Comparison of ENCODE assay signal across 15 mouse cellular contexts in genomic region chr17:15069124-15069523, GRCm38 (mm10). TPM values are rescaled to one million over a fixed set of nuclear protein-coding genes. Genes with fewer than 3 reads are reported as not detected.
A peak's percentile ranks its signal among the peaks of the same experiment; 100 is the strongest.
DNase-seq lines count a peak whose midpoint lies in the region; ATAC-seq and TF ChIP-seq lines count a peak whose summit lies in the region.
"Had no signal": no experiment of that assay in that cellular context is flagged by ENCODE, and none has a peak within 500 bp of the region (broad histone marks: within the 10 kb centered on the region; RNA-seq: fewer than 3 reads in every experiment).

No protein-coding gene starts in this region.

- H3K27me3 ChIP-seq in kidney, embryonic 14.5 days (ENCODE audit: control insufficient read depth, insufficient read depth, low read length), result no peaks in the 10 kb centered on the region
- H3K27me3 ChIP-seq in lung, postnatal 0 days (replicated peaks; ENCODE audit: insufficient read depth, low read length), result no peaks in the 10 kb centered on the region
- H3K27me3 ChIP-seq: limb, embryonic 12.5 days had no signal

- peak; percentile 18 for DNase-seq in adrenal gland, postnatal 10 days
- no peak for DNase-seq in adrenal gland, adult 8-10 months
- DNase-seq in kidney, adult 11 months, result peak; percentile 36
- DNase-seq in lung, postnatal 0 days (ENCODE audit: low spot score), result peak; percentile 40
- no peak for DNase-seq in lung, postnatal 10 days
- no peak for DNase-seq in gastrocnemius, postnatal 10 days

- TF ChIP-seq EP300 in lung, postnatal 0 days (IDR thresholded peaks at IDR 0.05), result no peak

- no peak overlapping the region for H3K27ac ChIP-seq in kidney, embryonic 14.5 days (ENCODE audit: low read depth, low read length)
- H3K27ac ChIP-seq in lung, postnatal 0 days (ENCODE audit: low read length), result no peak overlapping the region
- peak overlapping the region; percentile 65 for H3K27ac ChIP-seq in macrophage
- H3K27ac ChIP-seq: embryonic facial prominence, embryonic 10.5 days; hindbrain, embryonic 10.5 days; limb, embryonic 12.5 days; neural tube, embryonic 13.5 days had no signal

- H3K36me3 ChIP-seq in kidney, embryonic 14.5 days (ENCODE audit: control insufficient read depth, insufficient read depth, low read length), result peaks cover 2% of the 10 kb centered on the region; the same call in 1 of the 2 replicates
- H3K36me3 ChIP-seq in lung, postnatal 0 days (ENCODE audit: insufficient read depth, low read length), result 0 out of 2 replicates have a peak, but pooled peaks cover 7% of the 10 kb centered on the region
- peaks cover 11% of the 10 kb centered on the region for H3K36me3 ChIP-seq in macrophage (ENCODE audit: inconsistent target)
- H3K36me3 ChIP-seq: embryonic facial prominence, embryonic 10.5 days; hindbrain, embryonic 10.5 days; limb, embryonic 12.5 days had no signal

- H3K9me3 ChIP-seq in kidney, embryonic 14.5 days (ENCODE audit: control insufficient read depth, low read length), result no peaks in the 10 kb centered on the region
- H3K9me3 ChIP-seq in lung, postnatal 0 days (ENCODE audit: low read length), result no peaks in the 10 kb centered on the region
- H3K9me3 ChIP-seq: embryonic facial prominence, embryonic 10.5 days; hindbrain, embryonic 10.5 days; limb, embryonic 12.5 days; neural tube, embryonic 13.5 days had no signal

- H3K4me1 ChIP-seq in kidney, embryonic 14.5 days (ENCODE audit: control insufficient read depth, insufficient read depth, low read length), result peaks cover 3% of the 10 kb centered on the region; the same call in 1 of the 2 replicates
- H3K4me1 ChIP-seq in lung, postnatal 0 days (ENCODE audit: insufficient read depth, low read depth, low read length), result no peaks in the 10 kb centered on the region

- WGBS in kidney, embryonic 14.5 days, result 54% methylated on average over 2 of the region's 2 CpGs
- WGBS in lung, postnatal 0 days, result 41% methylated on average over 2 of the region's 2 CpGs
- 42% methylated on average over 2 of the region's 2 CpGs for WGBS in macrophage (ENCODE audit: missing documents)

- no peak overlapping the region for H3K4me3 ChIP-seq in kidney, embryonic 14.5 days (ENCODE audit: low read length)
- H3K4me3 ChIP-seq in lung, postnatal 0 days (ENCODE audit: low read depth, low read length), result no peak overlapping the region
- H3K4me3 ChIP-seq in macrophage (ENCODE audit: inconsistent target), result no peak overlapping the region
- H3K4me3 ChIP-seq: embryonic facial prominence, embryonic 10.5 days; hindbrain, embryonic 10.5 days; limb, embryonic 12.5 days; neural tube, embryonic 13.5 days had no signal

- no peak for ATAC-seq in kidney, embryonic 14.5 days (ENCODE audit: low FRiP score, low TSS enrichment)
- ATAC-seq in lung, postnatal 0 days, result peak; percentile 47; the same call in 1 of the 2 replicates

- no peak overlapping the region for H3K4me2 ChIP-seq in kidney, embryonic 14.5 days (replicated peaks; ENCODE audit: low read depth, low read length)
- H3K4me2 ChIP-seq in lung, postnatal 0 days (replicated peaks; ENCODE audit: low read depth, low read length), result no peak overlapping the region
- H3K4me2 ChIP-seq: limb, embryonic 12.5 days; neural tube, embryonic 13.5 days had no signal

- H3K9ac ChIP-seq in kidney, embryonic 14.5 days (ENCODE audit: low read depth, low read length), result no peak overlapping the region
- H3K9ac ChIP-seq in lung, postnatal 0 days (replicated peaks; ENCODE audit: low read depth), result no peak overlapping the region
- H3K9ac ChIP-seq: limb, embryonic 12.5 days; neural tube, embryonic 13.5 days had no signal

- no peak for TF ChIP-seq CTCF in lung, postnatal 0 days (IDR thresholded peaks at IDR 0.05)

- H3K79me2 ChIP-seq in macrophage (ENCODE audit: inconsistent target), result no peaks in the 10 kb centered on the region

RNA-seq across cellular contexts. Expression of gene Gm3448, which starts 27.8 kb away (rescaled TPM):
- total RNA-seq in adrenal gland, postnatal 10 days (2021), result 1 to 10 TPM; 3.7 to 7.0 TPM
- total RNA-seq in adrenal gland, adult 8-10 months (2022), result 1 to 10 TPM; 4.1 to 8.1 (median 5.4) TPM
- 3.8 and 4.0 TPM in 2 replicates for polyA plus RNA-seq in kidney, embryonic 14.5 days (2014; fragmentation: Nextera tagmentation; extraction: Ambion mirVana)
- 4.4 and 5.0 TPM in 2 replicates for polyA plus RNA-seq in lung, postnatal 0 days (2015; fragmentation: Nextera tagmentation; extraction: Ambion mirVana)
- 10 to 100 TPM in 17 of 26 experiments, 1 to 10 TPM in 9; 4.2 to 35.8 (median 12.6) TPM for total RNA-seq in macrophage (2018; cell fraction: chromatin; rRNA removed)
- 1 to 10 TPM in 8 of 26 experiments, under 1 TPM in 18; 0.06 to 2.6 (median 0.74) TPM for total RNA-seq in macrophage (2018; cell fraction: cytosol; rRNA removed)
- total RNA-seq in macrophage (2018; cell fraction: nucleus; rRNA removed), result 10 to 100 TPM in 16 of 26 experiments, 1 to 10 TPM in 10; 6.0 to 48.9 (median 13.2) TPM
- polyA plus RNA-seq in macrophage (2018), result 0.29 to 0.63 TPM (median 0.51 TPM) in 3 replicates
- 1 to 10 TPM; 1.0 to 1.5 TPM for total RNA-seq in gastrocnemius, postnatal 10 days (2021)

RNA-seq across cellular contexts. Expression of gene Tcte3, which starts 27.8 kb away (rescaled TPM):
- 1 to 10 TPM; 2.0 to 3.6 TPM for total RNA-seq in adrenal gland, postnatal 10 days (2021)
- total RNA-seq in adrenal gland, adult 8-10 months (2022), result 1 to 10 TPM in 2 of 4 experiments, under 1 TPM in 2; 0.41 to 4.8 (median 1.6) TPM
- polyA plus RNA-seq in kidney, embryonic 14.5 days (2014; fragmentation: Nextera tagmentation; extraction: Ambion mirVana), result not detected in 2 replicates
- 1.1 and 1.2 TPM in 2 replicates for polyA plus RNA-seq in lung, postnatal 0 days (2015; fragmentation: Nextera tagmentation; extraction: Ambion mirVana)
- total RNA-seq in macrophage (2018; cell fraction: chromatin; rRNA removed), result 1 to 10 TPM in 1 of 26 experiments, not detected in 25; 1.4 TPM
- total RNA-seq in macrophage (2018; cell fraction: cytosol; rRNA removed), result 1 to 10 TPM in 2 of 26 experiments, under 1 TPM in 12, not detected in 12; 0.19 to 1.2 (median 0.50) TPM
- 1 to 10 TPM in 3 of 26 experiments, not detected in 23; 1.0 to 1.7 (median 1.6) TPM for total RNA-seq in macrophage (2018; cell fraction: nucleus; rRNA removed)
- polyA plus RNA-seq in macrophage (2018), result not detected in 3 replicates
- total RNA-seq in gastrocnemius, postnatal 10 days (2021), result 1 to 10 TPM in 1 of 2 experiments, not detected in 1; 1.5 TPM
- total RNA-seq: midbrain, postnatal 0 days had no signal
- polyA plus RNA-seq: cerebellum, adult 2 months; embryonic facial prominence, embryonic 10.5 days; large intestine, adult 2 months; midbrain, postnatal 0 days had no signal

RNA-seq across cellular contexts. Expression of gene Ermard, which starts 28.1 kb away (rescaled TPM):
- total RNA-seq in adrenal gland, postnatal 10 days (2021), result 10 to 100 TPM; 38.5 to 60.9 TPM
- total RNA-seq in adrenal gland, adult 8-10 months (2022), result 100 to 1,000 TPM in 1 of 4 experiments, 10 to 100 TPM in 3; 50.9 to 112 (median 71.7) TPM
- polyA plus RNA-seq in kidney, embryonic 14.5 days (2014; fragmentation: Nextera tagmentation; extraction: Ambion mirVana), result 70.0 and 96.9 TPM in 2 replicates
- 49.6 and 59.4 TPM in 2 replicates for polyA plus RNA-seq in lung, postnatal 0 days (2015; fragmentation: Nextera tagmentation; extraction: Ambion mirVana)
- 100 to 1,000 TPM; 180 to 889 (median 618) TPM for total RNA-seq in macrophage (2018; cell fraction: chromatin; rRNA removed)
- total RNA-seq in macrophage (2018; cell fraction: cytosol; rRNA removed), result 10 to 100 TPM; 21.0 to 73.1 (median 36.9) TPM
- 100 to 1,000 TPM; 153 to 597 (median 296) TPM for total RNA-seq in macrophage (2018; cell fraction: nucleus; rRNA removed)
- 29.8 to 80.0 TPM (median 31.1 TPM) in 3 replicates for polyA plus RNA-seq in macrophage (2018)
- 10 to 100 TPM; 24.7 to 41.4 TPM for total RNA-seq in gastrocnemius, postnatal 10 days (2021)

RNA-seq across cellular contexts. Expression of gene Gm3435, which starts 59.1 kb away (rescaled TPM):
- 1 to 10 TPM; 5.8 to 5.9 TPM for total RNA-seq in adrenal gland, postnatal 10 days (2021)
- 1 to 10 TPM; 4.0 to 7.9 (median 5.5) TPM for total RNA-seq in adrenal gland, adult 8-10 months (2022)
- 5.2 and 8.2 TPM in 2 replicates for polyA plus RNA-seq in kidney, embryonic 14.5 days (2014; fragmentation: Nextera tagmentation; extraction: Ambion mirVana)
- 4.5 and 5.6 TPM in 2 replicates for polyA plus RNA-seq in lung, postnatal 0 days (2015; fragmentation: Nextera tagmentation; extraction: Ambion mirVana)
- 10 to 100 TPM; 14.7 to 90.2 (median 52.6) TPM for total RNA-seq in macrophage (2018; cell fraction: chromatin; rRNA removed)
- 1 to 10 TPM; 2.9 to 7.4 (median 4.8) TPM for total RNA-seq in macrophage (2018; cell fraction: cytosol; rRNA removed)
- total RNA-seq in macrophage (2018; cell fraction: nucleus; rRNA removed), result 10 to 100 TPM; 10.7 to 59.1 (median 27.7) TPM
- polyA plus RNA-seq in macrophage (2018), result 2.4 to 5.5 TPM (median 2.7 TPM) in 3 replicates
- total RNA-seq in gastrocnemius, postnatal 10 days (2021), result 1 to 10 TPM; 1.1 to 2.2 TPM

Comparison
In these comparisons a context has a peak if more than half of its experiments do, and no peak if none do; other contexts are left out.
1. DNase-seq: peak in adrenal gland, postnatal 10 days (single experiment), kidney, adult 11 months (single experiment) and lung, postnatal 0 days (single experiment); none in adrenal gland, adult 8-10 months (single experiment), lung, postnatal 10 days (single experiment) and gastrocnemius, postnatal 10 days (single experiment).